Mouse (Mus musculus) urinary bladder, adult 18-20 months (tissue): ENCODE measurements around the gene Nfatc3.
A peak's percentile ranks its signal among the peaks of the same experiment; 100 is the strongest.

Source experiments
- DNase-seq, 2 experiments: peaks; one replicate each; pipeline ENCODE4 v3.0.0; 2022; ENCODE audit warnings: low spot score in 2 of 2, mixed read lengths in 2 of 2

Gene Nfatc3

DNA sequence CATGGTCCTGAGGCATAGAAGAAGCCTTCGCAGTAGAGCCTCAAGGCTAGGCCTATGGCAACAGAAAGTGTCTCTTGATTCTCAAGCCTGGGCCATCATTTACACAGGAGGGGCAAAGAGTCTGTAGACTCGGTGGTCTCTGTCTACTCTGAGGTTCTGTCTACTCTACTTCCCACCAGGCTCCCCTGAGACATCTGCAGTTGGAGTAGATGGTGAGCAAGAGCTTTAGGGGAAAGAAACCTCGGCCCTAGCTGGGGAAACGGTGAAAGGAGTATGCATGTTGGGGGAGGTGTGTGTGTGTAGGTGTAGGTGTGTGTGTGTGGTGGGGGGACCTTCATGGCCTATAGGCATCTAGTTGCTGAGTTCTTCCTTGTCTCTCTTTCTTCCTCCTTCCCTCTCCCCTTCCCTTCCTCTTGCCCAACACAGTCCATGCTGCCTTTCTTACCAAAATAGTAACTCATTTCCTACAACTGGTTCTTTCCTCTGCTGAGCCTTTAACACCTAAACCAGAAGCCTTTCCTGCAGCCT lies 2.1 kb upstream of the Nfatc3 start:
- no peak for DNase-seq

DNA sequence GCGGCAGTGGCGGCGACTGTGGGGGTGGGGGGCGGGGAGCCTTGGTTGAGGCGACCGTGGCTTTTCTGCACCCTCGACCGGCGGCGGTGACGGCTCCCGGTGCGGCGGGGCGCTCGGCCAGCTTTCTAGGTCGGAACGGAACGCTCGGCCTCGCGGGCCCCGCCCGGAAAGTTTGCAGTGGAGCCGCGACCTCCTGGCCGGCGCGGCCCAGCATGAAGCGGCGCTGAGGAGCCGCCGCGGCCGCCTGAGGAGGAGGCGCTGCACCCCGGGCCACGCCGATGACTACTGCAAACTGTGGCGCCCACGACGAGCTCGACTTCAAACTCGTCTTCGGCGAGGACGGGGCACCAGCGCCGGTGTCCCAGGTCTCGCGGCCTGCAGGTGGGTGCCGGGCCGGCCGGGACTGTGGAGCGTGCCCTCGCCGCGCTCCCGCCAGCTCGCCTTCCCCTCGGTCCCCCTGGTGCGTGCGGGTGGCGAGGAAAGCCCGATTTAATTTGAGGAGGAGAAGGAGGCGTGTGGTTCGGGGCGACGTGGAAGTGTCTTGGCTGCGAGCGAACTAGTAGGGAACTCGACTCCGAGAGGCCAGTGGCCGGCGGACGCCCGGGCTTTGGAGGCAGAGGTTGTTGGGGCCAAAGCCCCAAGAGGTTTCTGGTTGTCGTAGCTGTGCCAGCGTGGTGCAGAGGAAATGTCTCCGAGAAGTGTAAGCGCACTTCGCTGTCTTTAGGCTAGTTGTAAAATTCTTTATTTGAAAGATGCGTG lies 1.2 kb downstream of the Nfatc3 start:
- peak; percentile 34 to 82 for DNase-seq

DNA sequence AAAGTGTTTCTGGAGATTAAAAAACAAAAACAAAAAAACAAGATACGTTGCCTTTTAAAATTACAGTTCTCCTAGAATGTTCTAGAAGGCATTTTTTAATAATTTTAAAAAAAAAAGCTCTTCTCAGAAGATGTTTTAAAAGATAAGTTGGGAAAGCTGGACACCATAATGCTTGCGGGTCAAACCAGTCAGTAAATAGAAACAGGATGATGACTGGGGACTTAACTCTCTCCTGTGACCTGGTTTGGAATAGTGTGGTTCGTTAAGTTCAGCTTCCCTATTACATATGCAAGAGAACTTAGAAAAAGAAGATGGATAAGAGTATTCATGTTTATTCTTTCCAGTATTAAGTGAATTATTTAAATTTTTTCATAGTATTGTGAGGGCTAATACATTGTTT lies 1.9 kb downstream of the Nfatc3 start:
- no peak for DNase-seq

DNA sequence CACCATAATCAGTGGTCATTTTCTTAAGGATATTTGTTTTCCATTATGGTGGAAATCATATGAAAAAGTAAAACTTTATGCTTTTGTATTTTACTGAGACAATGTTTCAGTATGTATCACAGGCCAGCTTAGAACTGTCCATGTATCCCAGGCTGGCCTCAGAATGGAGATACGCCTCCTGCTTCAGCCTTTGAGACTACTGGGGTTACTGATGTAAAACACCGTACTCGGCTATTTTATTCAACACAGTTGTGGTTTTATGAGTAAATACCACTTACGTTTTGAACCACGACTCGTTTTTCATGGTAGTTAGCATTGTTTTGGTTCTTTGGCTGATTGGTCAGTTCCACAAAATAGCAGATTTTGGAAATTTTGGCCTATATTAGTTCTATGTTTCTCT lies 3.0 kb downstream of the Nfatc3 start:
- DNase-seq: no peak

DNA sequence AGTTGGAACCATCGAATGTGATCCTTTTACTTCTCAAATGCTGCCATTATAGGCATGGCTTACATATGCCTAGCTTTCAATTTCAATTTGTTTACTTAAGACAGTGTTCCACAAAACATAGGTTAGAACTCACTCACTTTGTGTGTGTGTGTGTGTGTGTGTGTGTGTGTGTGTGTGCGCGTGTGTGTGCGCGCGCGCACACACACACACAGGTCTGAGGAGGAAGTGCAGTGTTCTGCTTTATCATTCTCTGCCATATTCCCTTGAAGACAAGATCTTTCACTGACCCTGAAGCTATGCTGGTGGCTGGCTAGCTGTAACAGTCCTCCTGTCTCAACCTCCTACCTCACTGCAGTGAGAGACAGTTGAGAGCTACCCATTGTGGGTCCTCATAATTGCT lies 4.4 kb downstream of the Nfatc3 start:
- no peak for DNase-seq

DNA sequence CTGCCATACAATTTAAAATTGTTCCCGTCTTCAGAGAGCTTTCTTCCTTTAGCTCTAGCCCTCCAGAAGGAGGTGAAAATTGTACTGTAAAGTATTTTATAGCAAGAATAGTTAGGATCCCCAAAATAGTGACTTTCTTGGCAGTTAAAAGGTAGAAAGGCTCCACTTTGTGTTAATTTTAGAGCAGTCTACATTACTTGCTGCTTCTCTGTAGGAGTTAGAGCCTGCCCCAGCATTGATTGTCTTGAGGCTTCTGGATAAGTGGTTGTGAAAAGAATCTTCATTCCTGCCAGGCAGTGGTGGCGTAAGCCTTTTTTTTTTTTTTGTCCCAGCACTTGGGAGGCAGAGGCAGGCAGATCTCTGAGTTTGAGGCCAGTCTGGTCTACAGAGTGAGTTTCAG lies 8.1 kb downstream of the Nfatc3 start:
- DNase-seq: no peak

DNA sequence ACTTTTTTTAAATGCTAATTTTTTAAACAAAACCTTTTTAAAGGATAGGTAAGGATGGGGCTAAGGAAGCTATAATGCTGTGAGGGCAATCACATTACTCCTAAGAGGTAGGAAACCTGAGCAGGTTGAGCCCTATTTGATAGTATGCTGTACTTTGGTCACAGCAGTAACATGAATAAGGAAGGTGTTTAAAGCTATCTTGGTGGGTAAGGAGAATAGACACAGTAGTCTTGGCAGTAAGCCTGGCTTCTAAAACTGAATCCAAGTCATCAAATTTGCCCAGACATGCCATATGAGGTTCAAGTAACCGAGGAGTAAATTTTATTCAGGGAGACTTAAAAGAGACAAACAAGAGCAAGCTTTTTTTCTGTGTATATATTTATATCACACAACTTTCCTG lies 10.9 kb downstream of the Nfatc3 start:
- DNase-seq: no peak

DNA sequence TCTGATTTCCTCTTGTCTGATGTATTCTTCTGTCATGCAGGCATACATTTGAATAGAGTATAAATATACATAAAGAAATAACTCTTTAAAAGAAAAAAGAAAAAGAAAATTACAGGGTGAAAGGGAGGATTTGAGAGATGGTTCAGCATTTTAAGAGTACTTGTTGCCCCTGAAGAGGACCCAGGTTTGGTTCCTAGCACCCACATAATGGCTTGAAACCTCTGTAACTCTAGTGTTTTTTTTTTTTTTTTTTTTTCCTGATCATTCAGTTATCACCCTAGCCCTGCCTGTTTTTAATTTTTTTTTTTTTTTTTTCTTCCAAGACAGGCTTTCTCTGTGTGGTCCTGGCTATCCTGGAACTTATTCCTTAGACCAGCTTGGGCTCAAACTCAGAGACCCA lies 13.5 kb downstream of the Nfatc3 start:
- DNase-seq: no peak

DNA sequence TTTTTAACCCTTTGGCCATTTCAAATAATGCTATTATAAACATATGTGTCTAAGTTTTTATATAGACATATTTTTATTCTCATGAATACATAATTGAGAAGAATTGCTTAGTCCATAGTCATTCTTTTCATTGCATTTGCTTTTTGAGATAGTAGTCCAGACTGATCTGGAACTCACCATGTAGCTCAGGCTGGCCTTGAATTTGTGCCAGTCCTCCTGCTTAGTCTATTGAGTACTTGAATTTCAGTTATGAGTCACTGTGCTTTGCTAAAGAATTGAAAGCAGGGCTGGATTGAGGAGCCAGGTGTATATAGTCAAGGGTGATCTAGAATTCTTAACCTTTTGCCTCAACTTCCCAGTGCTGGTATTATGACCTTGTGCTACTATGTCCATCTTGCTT lies 15.6 kb downstream of the Nfatc3 start:
- DNase-seq: no peak

DNA sequence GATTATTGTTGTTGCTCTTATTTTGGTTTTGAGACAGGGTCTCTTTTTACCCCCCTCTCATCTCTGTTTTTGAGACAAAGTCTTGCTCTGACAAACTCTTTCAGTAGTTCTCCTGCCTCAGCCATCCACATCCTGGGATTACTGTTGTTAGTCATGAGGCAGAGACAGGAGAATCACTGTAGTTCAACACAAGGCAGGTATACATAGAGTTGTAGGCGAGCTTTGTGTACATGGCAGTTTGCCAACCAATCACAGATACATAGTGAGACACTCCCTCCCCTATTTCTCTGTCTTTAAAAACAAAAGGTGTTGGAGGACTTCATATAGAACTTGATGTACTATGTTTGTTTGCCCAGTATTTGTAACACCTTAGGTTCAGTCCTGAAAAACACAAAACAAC lies 16.0 kb downstream of the Nfatc3 start:
- no peak for DNase-seq

DNA sequence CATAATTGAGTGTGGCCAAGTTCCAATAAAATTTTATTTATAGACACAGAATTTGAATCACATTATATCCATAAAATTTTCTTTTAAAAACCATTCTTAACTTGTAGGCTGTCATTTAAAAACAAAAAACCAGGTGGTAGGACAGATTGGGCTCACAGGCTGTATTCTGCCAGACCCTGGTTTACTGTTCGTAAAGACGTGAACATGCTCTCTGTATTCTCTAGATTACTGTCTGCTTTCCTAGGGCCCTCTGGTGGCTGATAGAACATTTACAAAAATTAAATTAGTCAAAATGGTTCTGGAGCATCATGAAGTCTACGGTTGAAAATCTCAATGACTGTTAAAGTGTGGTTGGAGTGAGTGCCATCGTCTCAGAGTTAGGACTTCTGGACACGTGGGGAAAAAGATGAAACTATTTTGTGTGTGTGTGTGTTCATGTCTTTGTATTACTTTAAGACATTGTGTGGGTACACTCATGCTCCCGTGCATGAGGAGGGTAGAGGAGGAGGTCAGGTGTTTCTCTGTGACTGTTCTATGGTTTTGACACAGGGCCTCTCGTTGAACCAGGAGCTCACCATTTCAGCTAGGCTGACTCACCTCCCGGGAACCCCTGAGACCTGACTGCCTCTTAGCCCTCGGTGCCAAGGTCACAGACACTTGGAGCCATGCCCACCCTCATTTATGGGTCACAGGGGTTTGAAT lies 16.7 kb downstream of the Nfatc3 start:
- no peak for DNase-seq

DNA sequence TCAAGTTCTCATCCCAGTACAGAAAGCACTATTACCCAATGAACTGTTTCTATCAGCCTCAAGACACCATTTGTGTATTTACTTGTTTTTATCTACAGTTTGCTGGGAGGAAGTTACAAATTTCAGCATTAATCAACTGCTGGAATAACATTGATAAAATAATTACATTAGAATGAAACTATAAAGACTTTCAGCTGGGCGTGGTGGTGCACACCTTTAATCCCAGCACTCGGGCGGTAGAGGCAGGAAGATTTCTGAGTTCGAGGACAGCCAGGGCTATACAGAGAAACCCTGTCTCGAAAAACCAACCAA lies 17.2 kb downstream of the Nfatc3 start:
- DNase-seq: no peak

DNA sequence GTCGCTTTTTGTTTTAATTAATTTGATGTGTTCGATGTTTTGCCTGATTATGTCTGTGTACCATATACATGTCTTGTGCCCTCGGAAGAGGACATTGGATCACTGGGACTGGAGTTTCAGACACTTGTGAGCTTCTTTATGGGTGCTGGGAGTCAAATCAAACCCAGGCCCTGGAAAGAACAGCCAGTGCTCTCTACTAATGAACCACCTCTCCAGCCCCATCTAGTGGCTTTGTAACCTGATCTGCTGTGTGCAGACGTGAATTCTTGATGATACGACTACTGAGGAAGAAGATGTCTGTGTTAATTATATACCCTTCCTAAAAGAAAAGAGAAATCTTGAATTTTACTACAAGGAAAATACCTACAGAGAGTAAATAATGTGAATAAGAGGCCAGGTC lies 18.0 kb downstream of the Nfatc3 start:
- no peak for DNase-seq

DNA sequence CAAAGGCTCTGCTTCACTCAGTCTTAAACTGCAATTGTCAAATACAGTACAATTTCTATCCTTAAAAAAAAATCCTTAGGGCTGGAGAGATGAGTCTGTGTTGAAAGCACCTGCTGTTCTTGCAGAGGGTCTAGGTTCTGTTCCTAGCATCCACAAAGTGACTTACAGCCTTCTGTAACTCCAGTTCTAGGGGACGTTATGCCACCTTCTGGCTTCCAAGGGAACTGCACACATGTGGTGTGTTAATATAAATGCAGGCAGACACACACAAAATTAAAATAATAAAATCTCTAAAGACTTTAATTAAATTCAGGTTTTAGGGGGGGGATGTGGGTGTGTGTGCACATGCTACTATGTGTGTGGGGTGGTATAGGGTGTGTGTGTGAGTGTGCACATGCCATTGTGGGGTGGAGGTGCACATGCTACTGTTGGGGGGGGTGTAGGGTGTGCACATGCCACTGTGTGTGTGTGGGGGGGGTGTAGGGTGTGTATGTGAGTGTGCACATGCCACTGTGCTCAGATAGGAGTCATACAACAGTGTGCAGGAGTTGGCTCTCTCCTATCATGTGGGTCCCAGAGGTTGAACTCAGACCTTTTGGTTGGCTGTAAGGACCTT lies 18.9 kb downstream of the Nfatc3 start:
- DNase-seq: no peak

DNA sequence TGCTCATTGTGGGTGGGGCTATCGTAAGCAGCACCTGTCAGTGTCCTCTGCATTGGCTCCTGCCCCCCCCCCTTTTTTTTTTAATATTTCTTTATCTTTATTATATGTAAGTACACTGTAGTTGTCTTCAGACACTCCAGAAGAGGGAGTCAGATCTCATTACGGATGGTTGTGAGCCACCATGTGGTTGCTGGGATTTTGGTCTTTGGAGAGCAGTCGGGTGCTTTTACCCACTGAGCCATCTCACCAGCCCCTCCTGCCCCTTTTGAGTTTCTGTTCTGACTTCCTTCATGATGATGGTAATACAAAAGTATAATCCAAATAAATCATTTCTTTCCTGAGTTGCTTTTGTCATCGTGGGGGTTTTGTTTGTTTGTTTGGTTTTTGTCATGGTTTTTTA lies 43.7 kb downstream of the Nfatc3 start:
- no peak for DNase-seq

DNA sequence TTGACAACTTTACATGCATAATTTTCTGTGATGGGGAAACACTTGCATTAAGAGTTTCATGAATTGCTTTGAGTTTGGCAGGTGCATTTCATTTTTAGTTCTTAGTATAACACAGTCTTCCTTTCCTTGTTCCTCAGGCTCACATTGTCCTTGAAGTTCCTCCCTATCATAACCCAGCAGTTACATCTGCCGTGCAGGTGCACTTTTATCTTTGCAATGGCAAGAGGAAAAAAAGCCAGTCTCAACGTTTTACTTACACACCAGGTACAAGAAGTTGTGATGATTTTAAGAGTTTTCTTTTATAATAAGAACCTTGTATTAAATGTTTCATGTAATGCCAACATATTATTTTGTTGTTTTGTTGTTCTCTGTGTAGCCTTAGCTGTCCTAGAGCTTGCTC lies 45.2 kb downstream of the Nfatc3 start:
- DNase-seq: no peak

DNA sequence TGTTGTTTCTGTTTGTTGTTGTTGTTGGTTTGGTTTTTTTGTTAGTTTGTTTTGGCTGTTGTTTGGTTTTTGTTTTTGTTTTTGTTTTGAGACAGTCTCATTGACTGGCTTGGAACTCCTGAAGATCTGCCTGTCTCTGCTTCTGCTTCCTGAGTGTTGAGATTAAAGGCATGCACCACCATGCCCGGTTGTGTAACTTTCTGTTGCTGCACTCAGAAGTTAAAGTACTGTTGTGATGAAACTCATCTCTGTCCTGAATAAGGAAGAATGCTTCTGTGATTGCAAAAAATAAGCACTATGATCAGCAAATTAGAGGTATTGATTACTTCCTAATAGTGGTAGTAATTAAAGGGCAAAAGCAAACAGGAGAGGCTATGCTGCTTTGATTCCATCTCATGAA lies 47.6 kb downstream of the Nfatc3 start:
- no peak for DNase-seq

DNA sequence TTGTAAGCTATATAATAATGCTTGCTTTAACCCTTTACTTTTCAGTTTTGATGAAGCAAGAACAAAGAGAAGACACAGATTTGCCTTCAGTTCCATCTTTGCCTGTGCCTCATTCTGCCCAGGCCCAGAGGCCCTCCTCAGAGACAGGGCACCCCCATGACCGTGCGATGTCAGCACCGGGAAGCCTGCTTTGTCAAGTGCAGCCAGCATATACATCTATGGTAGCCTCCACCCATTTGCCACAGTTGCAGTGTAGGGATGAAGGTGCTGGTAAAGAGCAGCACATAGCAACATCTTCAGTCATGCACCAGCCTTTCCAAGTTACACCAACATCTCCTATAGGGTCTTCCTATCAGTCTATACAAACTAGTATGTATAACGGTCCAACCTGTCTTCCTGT lies 49.4 kb downstream of the Nfatc3 start:
- peak in 1 of 2 experiments; percentile 18 for DNase-seq

DNA sequence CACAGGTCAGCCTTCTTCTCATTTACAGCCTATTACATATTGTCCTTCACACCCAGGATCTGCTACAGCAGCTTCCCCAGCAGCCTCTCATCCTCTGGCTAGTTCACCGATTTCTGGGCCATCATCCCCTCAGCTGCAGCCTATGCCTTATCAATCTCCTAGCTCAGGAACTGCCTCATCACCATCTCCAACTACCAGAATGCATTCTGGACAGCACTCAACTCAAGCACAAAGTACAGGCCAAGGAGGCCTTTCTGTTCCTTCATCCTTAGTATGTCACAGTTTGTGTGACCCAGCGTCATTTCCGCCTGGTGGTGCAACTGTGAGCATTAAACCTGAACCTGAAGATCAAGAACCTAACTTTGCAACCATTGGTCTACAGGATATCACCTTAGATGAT lies 50.1 kb downstream of the Nfatc3 start:
- DNase-seq: peak; percentile 15 to 16

DNA sequence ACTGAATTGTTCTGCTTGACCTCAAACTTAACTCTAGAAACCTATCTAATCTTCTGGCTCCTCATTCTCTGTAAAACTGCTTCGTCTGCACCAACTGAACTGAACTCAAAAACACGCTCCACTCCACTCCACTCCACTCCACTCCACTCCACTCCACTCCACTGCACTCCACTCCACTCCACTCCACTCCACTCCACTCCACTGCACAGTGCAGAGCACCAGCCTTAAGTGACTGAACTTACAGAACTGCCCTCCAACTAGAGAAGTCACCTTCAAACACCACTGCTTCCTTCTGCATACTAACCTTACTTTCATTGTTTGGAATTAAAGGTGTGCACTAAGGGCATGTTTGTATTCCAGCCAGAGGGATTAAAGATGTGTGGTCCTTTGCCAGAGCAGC lies 53.4 kb downstream of the Nfatc3 start:
- no peak for DNase-seq

DNA sequence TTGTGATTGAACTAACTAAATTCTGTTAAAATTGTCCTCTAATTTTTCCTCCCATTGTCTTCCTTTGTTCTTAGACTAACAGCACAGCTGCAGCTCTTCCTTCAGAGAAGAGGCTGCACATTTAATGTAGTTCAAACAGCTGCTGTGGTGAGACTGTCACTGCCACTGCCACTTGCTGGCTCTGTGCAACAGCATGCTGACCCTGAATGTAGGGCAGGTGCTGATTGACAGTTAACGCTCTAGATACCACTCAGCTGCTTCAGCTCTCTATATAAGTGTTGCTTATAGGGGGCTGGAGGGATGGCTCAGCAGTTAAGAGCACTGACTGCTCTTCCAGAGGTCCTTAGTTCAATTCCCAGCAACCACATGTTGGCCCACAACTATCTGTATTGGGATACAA lies 53.9 kb downstream of the Nfatc3 start:
- no peak for DNase-seq

DNA sequence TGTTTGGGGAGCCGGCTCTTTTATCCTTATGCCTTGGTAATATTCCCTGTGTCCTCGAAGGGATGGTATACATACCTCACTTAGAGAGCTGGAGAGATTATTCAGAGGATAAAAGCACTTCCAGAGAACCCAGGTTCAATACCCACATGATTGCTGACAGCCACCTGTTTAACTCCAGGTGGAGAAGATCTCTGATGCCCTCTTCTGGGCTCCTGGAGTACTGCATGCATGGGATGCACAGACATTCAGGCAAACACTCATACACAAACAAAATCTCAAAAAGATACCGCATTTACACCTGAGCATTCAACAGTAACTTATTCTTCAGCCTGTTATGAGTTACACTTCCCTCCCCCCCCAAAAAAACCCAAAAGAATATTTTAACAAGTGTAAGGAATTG lies 57.3 kb downstream of the Nfatc3 start:
- no peak for DNase-seq

DNA sequence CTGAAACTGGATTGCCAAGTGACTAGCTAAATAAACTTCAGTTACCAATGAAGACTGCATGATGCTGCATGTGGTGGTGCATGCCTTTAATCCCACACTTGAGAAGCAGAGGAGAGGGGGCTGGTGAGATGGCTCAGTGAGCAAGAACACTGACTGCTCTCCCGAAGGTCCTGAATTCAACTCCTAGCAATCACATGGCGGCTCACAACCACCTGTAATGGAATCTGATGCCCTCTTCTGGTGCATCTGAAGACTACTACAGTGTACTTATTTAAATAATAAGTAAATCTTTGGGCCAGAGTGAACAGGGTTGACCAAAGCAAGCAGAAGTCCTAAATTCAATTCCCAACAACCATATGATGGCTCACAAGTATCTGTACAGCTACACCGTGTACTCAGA lies 64.8 kb downstream of the Nfatc3 start:
- no peak for DNase-seq
